Mouse (Mus musculus) myocyte (in vitro differentiated cells): ENCODE data around the gene Snap47.

Source experiments
- CEBPB ChIP-seq: IDR thresholded peaks from 2 replicates; pipeline ENCODE4 v1.6.1; 2011; ENCODE audit warnings: mild to moderate bottlenecking, moderate library complexity; ENCODE audit not compliant: poor library complexity, insufficient read depth, severe bottlenecking
- E2F4 ChIP-seq: IDR thresholded peaks from one replicate; pipeline ENCODE4 v1.6.1; 2011; ENCODE audit warnings: mild to moderate bottlenecking, control low read depth, moderate library complexity; ENCODE audit not compliant: insufficient read depth
- MAX ChIP-seq: IDR thresholded peaks from one replicate; pipeline ENCODE4 v1.6.1; 2011; ENCODE audit warnings: low read depth, mild to moderate bottlenecking, control low read depth
- MYOD1 ChIP-seq, 3 experiments: IDR thresholded peaks; one replicate each; pipeline ENCODE4 v1.6.1; 2011; ENCODE audit warnings: control low read depth in 2 of 3, low read depth in 2 of 3, mild to moderate bottlenecking in 2 of 3, moderate library complexity in 1 of 3; ENCODE audit not compliant: insufficient read length in 2 of 3, control insufficient read depth in 1 of 3
- MYOG ChIP-seq, 3 experiments: IDR thresholded peaks; one replicate each; pipeline ENCODE4 v1.6.1; 2011; ENCODE audit warnings: control low read depth in 2 of 3, low read depth in 2 of 3, mild to moderate bottlenecking in 2 of 3; ENCODE audit not compliant: insufficient read length in 2 of 3, control insufficient read depth in 1 of 3, insufficient read depth in 1 of 3
- POLR2A ChIP-seq: IDR thresholded peaks from one replicate; pipeline ENCODE4 v1.6.1; 2011; ENCODE audit warnings: low read depth, mild to moderate bottlenecking, control low read depth, moderate library complexity; ENCODE audit not compliant: insufficient read length
- POLR2AphosphoS2 ChIP-seq: IDR thresholded peaks from one replicate; pipeline ENCODE4 v1.6.1; 2011; ENCODE audit warnings: low read depth, control low read depth; ENCODE audit not compliant: insufficient read length
- REST ChIP-seq: IDR thresholded peaks from one replicate; pipeline ENCODE4 v1.6.1; 2011; ENCODE audit warnings: mild to moderate bottlenecking, control low read depth, moderate library complexity; ENCODE audit not compliant: insufficient read depth, insufficient read length
- SRF ChIP-seq: IDR thresholded peaks from one replicate; pipeline ENCODE4 v1.6.1; 2011; ENCODE audit warnings: low read depth; ENCODE audit not compliant: control insufficient read depth, insufficient read length
- TCF12 ChIP-seq: IDR thresholded peaks from one replicate; pipeline ENCODE4 v1.6.1; 2011; ENCODE audit warnings: mild to moderate bottlenecking, control low read depth; ENCODE audit not compliant: poor library complexity, insufficient read depth, severe bottlenecking
- TCF3 ChIP-seq: IDR thresholded peaks from one replicate; pipeline ENCODE4 v1.6.1; 2011; ENCODE audit warnings: low read depth, control low read depth; ENCODE audit not compliant: insufficient read length
- USF1 ChIP-seq: IDR thresholded peaks from one replicate; pipeline ENCODE4 v1.6.1; 2011; ENCODE audit warnings: low read depth, mild to moderate bottlenecking, control low read depth, moderate library complexity

DNA sequence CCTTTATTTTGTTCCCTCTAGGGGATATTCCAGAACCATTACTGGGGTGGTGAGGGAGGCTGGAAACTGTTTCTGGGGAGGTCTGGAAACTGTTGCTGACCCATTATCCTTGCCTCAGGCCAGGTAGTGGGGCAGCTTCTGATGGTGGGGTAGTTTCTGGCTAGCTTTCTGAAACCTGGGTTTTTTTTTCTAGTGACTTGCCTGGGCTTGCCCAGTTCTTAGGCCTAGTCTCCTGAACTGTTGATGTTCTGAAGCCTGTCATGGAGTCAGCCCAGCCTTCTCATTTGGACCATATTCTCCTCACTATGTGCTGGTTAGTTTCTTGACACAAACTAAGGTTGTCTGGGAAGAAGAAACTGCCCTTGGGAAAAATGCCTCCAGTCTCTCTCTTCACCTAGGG, 71.4 kb downstream of the Snap47 start:
- no peak for TF ChIP-seq TCF12
- TF ChIP-seq E2F4, result no peak
- no peak for TF ChIP-seq POLR2A
- TF ChIP-seq REST, result no peak
- TF ChIP-seq CEBPB, result no peak
- TF ChIP-seq USF1, result no peak
- no peak for TF ChIP-seq POLR2AphosphoS2
- no peak for TF ChIP-seq MYOD1 (IDR thresholded peaks at IDR 0.05; ENCODE audit: control insufficient read depth in 1 of 3, insufficient read length in 2 of 3, low read depth in 2 of 3)
- TF ChIP-seq MAX, result no peak
- no peak for TF ChIP-seq MYOG (IDR thresholded peaks at IDR 0.05; ENCODE audit: control insufficient read depth in 1 of 3, insufficient read depth in 1 of 3, insufficient read length in 2 of 3, low read depth in 2 of 3)
- no peak for TF ChIP-seq TCF3
- no peak for TF ChIP-seq SRF
